Mouse (Mus musculus): ENCODE data around the gene Des.

GRCm38 (mm10) chr1:75381482-75382355 is 21.6 kb downstream of the Des start:
- TF ChIP-seq POLR2A (IDR thresholded peaks at IDR 0.05; ENCODE audit: insufficient read length, low read depth) (peak; percentile 58), CEBPB (IDR thresholded peaks at IDR 0.05; ENCODE audit: insufficient read depth, poor library complexity, severe bottlenecking) (no peak), USF1 (IDR thresholded peaks at IDR 0.05; ENCODE audit: low read depth) (no peak)
